Mouse (Mus musculus) embryonic fibroblast, embryonic 13.5 days (primary cell): ENCODE data around the gene Coa5.

ENCODE experiments used
- CTCF ChIP-seq: IDR thresholded peaks from 2 replicates; pipeline ENCODE4 v1.5.1; 2011; ENCODE audit warnings: mild to moderate bottlenecking, control low read depth, low read length, moderate library complexity, borderline replicate concordance; ENCODE audit not compliant: insufficient read depth
- POLR2A ChIP-seq: IDR thresholded peaks from 2 replicates; pipeline ENCODE4 v1.6.1; 2011; ENCODE audit warnings: low read depth, mild to moderate bottlenecking, control low read depth, low read length, moderate library complexity

- TF ChIP-seq CTCF (no peak), POLR2A (no peak)
These were observed 45.4 kb upstream of the Coa5 start for GRCm38 (mm10) chr1:37475312-37475711.
